Mouse (Mus musculus) stomach, postnatal 0 days (tissue): ENCODE measurements at regions not wholly inside any gene's neighbourhood (a gene's known extent, or its start where the extent isn't known, plus 50 kb on each side); places are given as distances from the start of the nearest gene placed in this dataset.

Experiments
- ATAC-seq: fragments of 200-750 bp; cut with Nextera tagmentation; 2 replicates; pipeline ENCODE4 v1.8.0; 2017; ENCODE audit not compliant: low FRiP score, low TSS enrichment
- DNase-seq: peaks from one replicate; pipeline ENCODE4 v3.0.0-alpha.2; 2016; ENCODE audit warnings: low spot score
- H3K27ac ChIP-seq: fragments of 300-500 bp; sonication (generic); replicated peaks from 2 replicates; pipeline ENCODE4 v1.5.1; 2014; ENCODE audit warnings: mild to moderate bottlenecking, control low read depth
- H3K27me3 ChIP-seq: fragments of 300-500 bp; sonication (generic); 2 replicates; pipeline ENCODE4 v1.6.1; 2014; ENCODE audit warnings: low read length; ENCODE audit not compliant: control insufficient read depth, insufficient read depth
- H3K36me3 ChIP-seq: fragments of 300-500 bp; sonication (generic); 2 replicates; pipeline ENCODE4 v1.6.1; 2014; ENCODE audit warnings: low read length, mixed read lengths; ENCODE audit not compliant: control insufficient read depth, insufficient read depth
- H3K4me1 ChIP-seq: fragments of 300-500 bp; sonication (generic); replicated peaks from 2 replicates; pipeline ENCODE4 v1.6.1; 2014; ENCODE audit warnings: antibody characterized with exemption; ENCODE audit not compliant: control insufficient read depth, insufficient read depth
- H3K4me2 ChIP-seq: fragments of 300-500 bp; sonication (generic); replicated peaks from 2 replicates; pipeline ENCODE4 v1.6.1; 2014; ENCODE audit warnings: low read depth, mild to moderate bottlenecking, control low read depth, moderate library complexity
- H3K4me3 ChIP-seq: fragments of 300-500 bp; sonication (generic); 2 replicates; pipeline ENCODE4 v1.5.1; 2014; ENCODE audit warnings: low read depth, low read length, control low read depth
- H3K9ac ChIP-seq: fragments of 300-500 bp; sonication (generic); 2 replicates; pipeline ENCODE4 v1.6.1; 2014; ENCODE audit warnings: mild to moderate bottlenecking, low read length, control low read depth, mixed read lengths
- H3K9me3 ChIP-seq: fragments of 300-500 bp; sonication (generic); 2 replicates; pipeline ENCODE4 v1.6.1; 2016; ENCODE audit warnings: low read length; ENCODE audit not compliant: control insufficient read depth
- CTCF ChIP-seq: IDR thresholded peaks from 2 replicates; pipeline ENCODE4 v1.5.1; 2016; ENCODE audit warnings: antibody characterized with exemption, low read depth, mild to moderate bottlenecking, moderate library complexity
- EP300 ChIP-seq: optimal IDR thresholded peaks from 2 replicates; pipeline ENCODE3; 2016; ENCODE audit warnings: antibody characterized with exemption
- WGBS: fragments of 180-500 bp; shearing (Covaris S2); extraction: QIAGEN DNeasy Blood & Tissue Kit; methylation state at CpG from one replicate; pipeline ENCODE4 v1.1.7; 2014; 5-methylcytosine and 5-hydroxymethylcytosine counted together

GRCm38 (mm10) chr14:103441454-103442065, 71.6 kb upstream of the Scel start:
- no peak overlapping the region for H3K9ac ChIP-seq
- no peak for TF ChIP-seq EP300
- TF ChIP-seq CTCF = no peak
- H3K9me3 ChIP-seq = no peaks in the 10 kb centered on the region
- H3K27ac ChIP-seq = no peak overlapping the region
- H3K4me3 ChIP-seq = no peak overlapping the region
- H3K4me2 ChIP-seq = no peak overlapping the region
- H3K27me3 ChIP-seq = no peaks in the 10 kb centered on the region
- H3K36me3 ChIP-seq = no peaks in the 10 kb centered on the region
- DNase-seq = no peak
- ATAC-seq = no peak
- WGBS = 77% methylated on average over 15 of the region's 15 CpGs
- no peaks in the 10 kb centered on the region for H3K4me1 ChIP-seq

GRCm38 (mm10) chr14:103440243-103440642, 72.9 kb upstream of the Scel start:
- H3K4me2 ChIP-seq = no peak overlapping the region
- ATAC-seq (no peak), DNase-seq (no peak)
- WGBS = 67% methylated on average over 8 of the region's 8 CpGs
- H3K36me3 ChIP-seq = no peaks in the 10 kb centered on the region
- H3K9ac ChIP-seq = no peak overlapping the region
- no peak for TF ChIP-seq EP300
- TF ChIP-seq CTCF = no peak
- H3K4me1 ChIP-seq = no peaks in the 10 kb centered on the region
- no peaks in the 10 kb centered on the region for H3K27me3 ChIP-seq
- H3K4me3 ChIP-seq = no peak overlapping the region
- no peaks in the 10 kb centered on the region for H3K9me3 ChIP-seq
- no peak overlapping the region for H3K27ac ChIP-seq

DNA sequence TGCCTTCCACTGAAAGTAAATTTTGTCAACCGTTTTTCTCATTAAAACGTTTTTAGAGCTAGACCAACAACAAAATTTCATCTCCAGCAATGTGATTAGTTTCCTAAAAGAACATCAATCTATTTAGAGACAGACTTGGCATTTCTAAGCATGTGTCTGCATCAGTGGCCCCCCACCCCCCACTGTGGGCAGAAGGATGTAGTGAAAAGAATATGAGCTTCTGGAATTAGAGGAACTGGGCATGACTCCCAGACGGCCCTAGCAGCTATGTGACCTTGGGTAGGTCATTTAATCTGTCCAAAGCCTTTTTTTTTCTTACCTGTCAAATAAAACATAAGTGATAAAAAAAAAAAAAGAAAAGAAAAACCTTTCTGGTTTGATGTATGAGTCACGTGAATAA, 78.9 kb upstream of the Scel start:
- Histone ChIP-seq H3K9me3 (no peaks in the 10 kb centered on the region), H3K9ac (no peak overlapping the region), H3K4me1 (no peaks in the 10 kb centered on the region), H3K4me3 (no peak overlapping the region), H3K36me3 (no peaks in the 10 kb centered on the region), H3K4me2 (no peak overlapping the region), H3K27me3 (no peaks in the 10 kb centered on the region), H3K27ac (no peak overlapping the region)
- DNase-seq (no peak), ATAC-seq (no peak)
- no peak for TF ChIP-seq EP300
- TF ChIP-seq CTCF = no peak
- WGBS = 44% methylated on average over 4 of the region's 4 CpGs

- DNase-seq = no peak
- Histone ChIP-seq H3K4me2 (no peak overlapping the region), H3K9ac (no peak overlapping the region), H3K4me1 (no peaks in the 10 kb centered on the region), H3K27me3 (no peaks in the 10 kb centered on the region), H3K4me3 (no peak overlapping the region), H3K9me3 (no peaks in the 10 kb centered on the region), H3K36me3 (no peaks in the 10 kb centered on the region), H3K27ac (no peak overlapping the region)
- TF ChIP-seq EP300 = no peak
- no peak for TF ChIP-seq CTCF
- WGBS = 84% methylated on average over 3 of the region's 3 CpGs
- no peak for ATAC-seq
Measured at GRCm38 (mm10) chr14:103433106-103433505, 80.0 kb upstream of the Scel start.

GRCm38 (mm10) chr14:103427873-103428272, 81.3 kb upstream of the Mycbp2 start:
- ATAC-seq (no peak), DNase-seq (no peak)
- H3K36me3 ChIP-seq = no peaks in the 10 kb centered on the region
- no peak overlapping the region for H3K4me3 ChIP-seq
- 86% methylated on average over 2 of the region's 2 CpGs for WGBS
- H3K27ac ChIP-seq = no peak overlapping the region
- no peak overlapping the region for H3K9ac ChIP-seq
- H3K4me1 ChIP-seq = no peaks in the 10 kb centered on the region
- TF ChIP-seq CTCF (no peak), EP300 (no peak)
- no peaks in the 10 kb centered on the region for H3K27me3 ChIP-seq
- no peak overlapping the region for H3K4me2 ChIP-seq
- no peaks in the 10 kb centered on the region for H3K9me3 ChIP-seq

DNA sequence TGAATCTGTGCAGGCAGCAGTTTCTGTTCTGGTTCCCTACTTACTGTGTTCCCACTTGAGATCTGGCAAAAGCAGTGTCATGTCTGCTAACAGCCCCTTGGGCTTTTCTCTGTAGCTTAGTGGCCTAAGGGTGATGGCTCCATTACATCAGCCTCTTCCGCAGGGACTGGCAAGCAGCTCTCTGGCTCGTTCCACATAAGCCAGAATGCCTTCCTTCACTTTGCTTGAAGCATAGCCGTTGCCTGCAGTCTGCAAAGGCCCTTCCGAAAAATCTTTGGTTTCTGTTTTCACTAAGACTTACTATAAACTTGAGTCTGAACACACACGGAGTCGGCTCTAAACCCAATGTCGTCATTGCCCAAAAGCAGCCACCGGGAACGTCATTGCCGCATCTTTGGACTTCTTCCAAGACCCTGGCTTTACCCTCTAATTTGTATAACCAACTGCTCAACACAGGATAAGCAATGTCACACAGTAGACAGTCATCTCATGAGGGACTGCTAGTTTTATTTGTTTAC, 74.8 kb upstream of the Mycbp2 start:
- TF ChIP-seq EP300 (no peak), CTCF (no peak)
- ATAC-seq (peak; percentile 21; the same call in 1 of the 2 replicates), DNase-seq (peak; percentile 19)
- Histone ChIP-seq H3K4me3 (peak overlapping the region; percentile 24), H3K4me1 (no peaks in the 10 kb centered on the region), H3K4me2 (peak overlapping the region; percentile 47), H3K36me3 (no peaks in the 10 kb centered on the region), H3K9me3 (no peaks in the 10 kb centered on the region), H3K9ac (peak overlapping the region; percentile 45), H3K27ac (peak overlapping the region; percentile 76), H3K27me3 (no peaks in the 10 kb centered on the region)
- 43% methylated on average over 10 of the region's 10 CpGs for WGBS
